Mouse (Mus musculus) CD8-positive naive resting alpha-beta T cell, adult 2 months (primary cell): ENCODE results near the gene Plekha7.

Experiments
- DNase-seq, 2 experiments: peaks; one replicate each; pipeline ENCODE4 v3.0.0; 2022; ENCODE audit warnings: low read depth in 2 of 2, low spot score in 2 of 2

The Plekha7 gene

GRCm38 (mm10) chr7:116191138-116191537, 117.0 kb downstream of the Plekha7 start:
- no peak for DNase-seq

DNA sequence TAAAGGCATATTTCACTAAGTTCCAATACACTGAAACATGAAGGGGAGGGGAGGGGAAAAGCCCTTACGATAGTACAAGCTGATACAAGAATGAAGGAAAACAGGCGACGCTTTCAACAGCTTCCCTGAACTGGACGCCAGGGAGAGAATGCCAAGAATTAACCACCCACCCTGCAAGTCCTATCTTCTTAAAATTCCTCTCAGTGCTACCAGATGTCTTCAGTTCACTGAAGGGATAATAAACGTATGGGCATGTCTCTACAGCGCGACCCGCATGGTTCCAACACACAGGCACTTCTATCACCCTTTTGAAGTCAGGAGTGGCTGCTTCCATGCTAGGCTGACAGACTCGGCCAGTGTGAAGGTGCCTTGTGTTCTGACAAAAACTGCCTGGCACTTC, 118.5 kb downstream of the Plekha7 start:
- no peak for DNase-seq

DNA sequence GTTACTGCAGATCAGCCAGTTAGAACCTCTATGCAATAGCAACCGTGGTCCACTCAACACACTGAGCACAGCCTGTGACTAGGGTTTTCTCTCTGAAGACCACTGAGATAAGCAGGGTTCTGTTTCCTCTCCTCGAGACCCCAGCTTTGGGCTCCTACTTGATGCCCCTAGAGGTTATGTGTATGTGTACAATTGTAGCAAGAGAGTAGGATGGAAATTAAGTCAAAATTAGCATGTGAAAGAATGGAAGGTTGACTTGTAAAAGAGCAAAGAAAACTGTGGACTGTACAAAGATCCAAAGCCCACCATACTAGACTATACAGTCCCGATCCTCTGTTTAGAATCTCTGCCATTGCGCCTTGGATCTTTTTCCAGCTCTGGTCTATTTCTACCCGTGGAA, 119.8 kb downstream of the Plekha7 start:
- DNase-seq = no peak

GRCm38 (mm10) chr7:116187521-116187920, 120.7 kb downstream of the Plekha7 start:
- no peak for DNase-seq

- no peak for DNase-seq
Measured at GRCm38 (mm10) chr7:116186847-116187246, 121.3 kb downstream of the Plekha7 start.

GRCm38 (mm10) chr7:116186156-116186555, 122.0 kb downstream of the Plekha7 start:
- DNase-seq = no peak

GRCm38 (mm10) chr7:116184358-116185057, 123.7 kb downstream of the Plekha7 start:
- DNase-seq = no peak

DNA sequence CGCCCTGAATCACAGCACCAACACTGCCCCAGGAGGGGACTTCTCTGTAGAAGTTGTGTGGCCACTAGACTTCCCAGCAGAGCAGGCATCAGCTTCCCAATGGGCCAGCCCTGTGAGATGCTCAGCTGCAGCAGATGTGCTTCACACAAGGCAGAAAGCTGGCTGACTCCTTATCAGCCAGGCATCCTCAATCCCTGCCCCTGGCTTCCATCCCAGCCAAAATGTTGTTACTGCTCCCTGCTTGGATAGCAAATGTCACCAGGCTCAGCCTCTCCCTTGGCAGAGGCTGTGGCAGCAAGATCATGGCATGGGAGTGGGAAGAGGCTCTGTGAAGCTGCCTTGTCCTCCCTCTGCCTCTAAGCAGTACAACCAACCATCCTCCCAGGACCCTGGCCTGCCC, 125.7 kb downstream of the Plekha7 start:
- no peak for DNase-seq

DNA sequence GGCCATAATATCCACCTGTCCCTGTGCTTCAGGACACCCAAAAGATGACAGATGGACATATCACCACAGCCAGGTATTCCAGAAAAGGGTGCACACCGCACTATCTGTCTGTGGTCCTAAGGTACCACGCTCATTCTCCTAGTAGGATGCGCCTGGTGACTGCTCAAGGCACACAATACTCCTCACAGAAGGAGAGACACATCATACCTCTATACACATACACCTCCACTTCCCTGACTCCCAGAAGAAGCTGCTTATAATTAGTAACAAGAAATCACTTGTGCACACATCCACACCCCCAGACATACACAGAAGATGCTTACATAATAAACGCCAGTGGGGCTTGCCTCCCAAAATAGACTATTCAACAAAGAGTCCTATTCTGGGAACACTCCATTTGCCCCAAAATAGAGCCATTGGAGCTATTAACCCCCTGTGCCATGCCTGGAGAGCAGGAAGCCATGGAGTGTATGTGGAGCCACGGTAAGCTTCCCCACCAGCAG, 126.7 kb downstream of the Plekha7 start:
- DNase-seq = no peak

- DNase-seq = no peak
Measured at GRCm38 (mm10) chr7:116178916-116179315, 129.3 kb downstream of the Plekha7 start.

DNA sequence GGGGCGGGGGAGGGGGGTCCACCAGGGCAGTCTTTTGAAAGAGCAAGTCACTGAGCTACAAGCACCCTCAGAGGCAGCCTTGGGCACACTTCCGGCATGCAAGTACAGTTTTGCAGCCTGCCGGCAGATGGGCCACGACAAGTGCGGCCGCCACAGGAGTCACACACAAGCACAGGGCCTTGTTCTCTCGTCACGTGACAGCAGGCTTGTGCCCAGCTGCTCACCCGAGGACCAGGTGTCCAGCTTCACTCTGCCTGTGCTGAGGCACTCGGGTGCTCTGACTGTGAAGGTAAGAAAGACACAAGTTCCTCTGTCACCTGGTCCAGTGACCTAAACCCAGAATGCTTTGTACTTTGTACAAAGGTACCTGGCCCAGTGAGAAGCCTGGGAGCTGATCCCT, 135.4 kb downstream of the Plekha7 start:
- no peak for DNase-seq

- DNase-seq = no peak
Measured at GRCm38 (mm10) chr7:116169426-116169825, 138.8 kb downstream of the Plekha7 start.

GRCm38 (mm10) chr7:116168224-116168623, 140.0 kb downstream of the Plekha7 start:
- no peak for DNase-seq

DNA sequence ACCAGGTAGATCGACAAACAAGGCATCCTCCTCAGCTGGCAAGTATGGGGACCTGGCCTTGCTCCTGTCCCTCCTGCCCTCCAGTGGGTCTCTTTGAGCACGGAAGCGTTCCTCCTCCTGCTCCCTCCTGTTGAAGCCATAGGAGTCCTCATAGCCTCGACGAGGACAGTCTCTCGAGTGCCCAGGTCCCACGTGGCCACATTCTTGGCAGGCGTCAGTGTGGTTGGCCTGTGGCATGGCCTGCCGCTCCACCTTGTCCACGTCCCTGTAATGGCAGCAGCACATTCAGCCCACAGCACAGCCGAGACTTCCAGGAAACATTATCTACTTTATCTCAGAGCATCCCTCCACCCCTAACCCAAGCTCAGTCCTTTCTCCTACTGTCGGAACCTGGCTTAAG, 143.9 kb downstream of the Plekha7 start:
- no peak for DNase-seq

GRCm38 (mm10) chr7:116161544-116161943, 146.6 kb downstream of the Plekha7 start:
- no peak for DNase-seq

DNA sequence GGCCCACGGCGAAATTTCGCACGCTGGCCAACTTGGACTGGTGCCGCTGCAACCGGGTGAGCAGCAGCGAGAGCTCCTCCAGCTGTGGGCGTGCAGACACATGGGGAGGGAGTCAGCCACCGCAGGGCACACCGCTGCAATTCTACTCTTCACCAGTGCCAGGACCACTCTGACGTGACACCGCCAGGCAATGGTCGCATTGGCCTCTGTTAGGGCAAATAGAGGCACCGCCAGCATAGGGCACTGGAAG, 151.4 kb downstream of the Plekha7 start:
- DNase-seq = no peak

GRCm38 (mm10) chr7:116156072-116156893, 151.9 kb downstream of the Plekha7 start:
- DNase-seq = no peak

- no peak for DNase-seq
Measured at GRCm38 (mm10) chr7:116153781-116154368, 154.3 kb downstream of the Plekha7 start.

GRCm38 (mm10) chr7:116149568-116149967, 158.6 kb downstream of the Plekha7 start:
- DNase-seq = no peak

DNA sequence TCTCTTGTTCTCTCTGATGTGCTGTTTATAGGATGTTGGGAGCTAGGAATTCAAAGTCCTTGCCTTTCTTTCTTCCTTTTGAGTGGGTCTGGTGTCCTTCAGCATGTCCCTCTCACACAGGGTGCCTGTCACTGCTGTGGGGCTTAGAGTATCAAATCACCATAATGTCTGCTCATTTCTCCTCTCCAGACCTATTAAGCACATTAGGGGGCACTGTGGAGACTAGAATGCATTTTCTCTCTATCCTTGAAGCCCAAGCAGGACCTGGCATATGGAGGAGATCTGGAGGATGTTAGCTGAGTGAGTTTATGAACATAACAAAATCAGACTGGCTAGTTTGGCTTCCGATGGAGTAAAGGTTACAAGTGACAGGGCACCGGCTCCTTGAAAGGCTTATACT, 161.1 kb downstream of the Plekha7 start:
- no peak for DNase-seq

GRCm38 (mm10) chr7:116145030-116145429, 163.1 kb downstream of the Plekha7 start:
- DNase-seq = no peak

- no peak for DNase-seq
Measured at GRCm38 (mm10) chr7:116137671-116138070, 170.5 kb downstream of the Plekha7 start.
